Mouse (Mus musculus): Measurements from ENCODE around the gene Cbfa2t2. TPM values are rescaled to one million over a fixed set of nuclear protein-coding genes. Genes with fewer than 3 reads are reported as not detected.

Cbfa2t2 gene
- total and polyA plus RNA-seq, 2 experiments from 2014 or later: 18.2 to 45.1 TPM

DNA sequence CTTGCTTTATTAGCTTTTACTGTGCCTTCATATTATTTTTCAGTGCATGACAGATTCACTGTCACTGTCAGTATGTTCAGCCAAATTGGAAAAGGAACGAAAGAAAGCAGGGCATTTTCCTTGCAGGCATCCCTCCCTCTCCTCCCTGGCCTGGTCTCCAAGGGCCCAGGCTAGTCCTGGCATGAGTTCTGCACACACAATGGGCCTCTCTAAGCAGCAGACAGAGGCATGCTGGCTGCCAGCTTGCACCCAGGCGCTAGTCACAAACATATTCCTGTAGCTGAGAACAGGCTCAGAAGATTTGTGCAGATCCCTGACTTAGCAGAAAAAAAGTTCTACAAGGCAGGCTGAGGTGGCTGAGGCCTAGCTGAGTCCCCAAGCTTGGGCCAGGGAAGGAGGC, 37.0 kb upstream of the Cbfa2t2 start:
- 72% methylated on average over 2 of the region's 2 CpGs for WGBS
- H3K36me3 ChIP-seq (replicated peaks; ENCODE audit: control insufficient read depth, insufficient read depth, low read length): peaks cover 20% of the 10 kb centered on the region
- peaks cover 38% of the 10 kb centered on the region for H3K4me1 ChIP-seq (ENCODE audit: control insufficient read depth, insufficient read depth)
- H3K4me3 ChIP-seq (ENCODE audit: low read depth, low read length): no peak overlapping the region
- H3K9me3 ChIP-seq (replicated peaks; ENCODE audit: control insufficient read depth, low read length): no peaks in the 10 kb centered on the region
- no peak overlapping the region for H3K4me2 ChIP-seq (ENCODE audit: low read depth, low read length)
- H3K9ac ChIP-seq (replicated peaks; ENCODE audit: low read depth, low read length): no peak overlapping the region
- DNase-seq (ENCODE audit: low spot score) (no peak), ATAC-seq (ENCODE audit: insufficient read depth, low read depth) (no peak)
- H3K27me3 ChIP-seq (ENCODE audit: control insufficient read depth, insufficient read depth, low read length): no peaks in the 10 kb centered on the region
- no peak for TF ChIP-seq CTCF (IDR thresholded peaks at IDR 0.05; ENCODE audit: low read depth)
- no peak for TF ChIP-seq EP300 (IDR thresholded peaks at IDR 0.05; ENCODE audit: low read depth)
- peak overlapping the region; percentile 47 for H3K27ac ChIP-seq (ENCODE audit: low read depth)

DNA sequence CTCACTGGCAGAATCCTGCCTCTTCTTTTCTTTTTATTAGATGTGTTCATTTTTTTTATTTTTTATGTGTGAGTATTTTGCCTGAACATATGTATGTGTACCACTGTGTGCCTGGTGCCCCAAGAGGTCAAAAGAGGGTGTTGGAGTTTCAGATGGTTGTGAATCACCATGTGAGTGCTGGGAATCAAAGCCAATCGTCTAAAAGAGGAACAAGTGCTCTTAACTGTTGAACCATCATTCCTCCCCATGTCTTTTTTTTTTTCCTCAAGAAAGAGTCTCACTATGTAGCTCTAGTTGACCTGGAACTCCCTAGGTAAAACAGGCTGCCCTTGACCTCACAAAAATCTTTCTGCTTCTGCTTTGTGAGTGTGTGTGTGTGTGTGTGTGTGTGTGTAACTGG, 34.3 kb upstream of the Cbfa2t2 start:
- WGBS: 14% methylated on average over 1 of the region's 1 CpGs
- DNase-seq (ENCODE audit: low spot score) (no peak), ATAC-seq (ENCODE audit: insufficient read depth, low read depth) (no peak)
- Histone ChIP-seq H3K27me3 (ENCODE audit: control insufficient read depth, insufficient read depth, low read length) (no peaks in the 10 kb centered on the region), H3K9me3 (replicated peaks; ENCODE audit: control insufficient read depth, low read length) (no peaks in the 10 kb centered on the region), H3K27ac (ENCODE audit: low read depth) (peak overlapping the region; percentile 88; the same call in 1 of the 2 replicates), H3K36me3 (replicated peaks; ENCODE audit: control insufficient read depth, insufficient read depth, low read length) (peaks cover 20% of the 10 kb centered on the region), H3K4me2 (ENCODE audit: low read depth, low read length) (no peak overlapping the region), H3K4me1 (ENCODE audit: control insufficient read depth, insufficient read depth) (peaks cover 36% of the 10 kb centered on the region), H3K9ac (replicated peaks; ENCODE audit: low read depth, low read length) (no peak overlapping the region), H3K4me3 (ENCODE audit: low read depth, low read length) (no peak overlapping the region)
- TF ChIP-seq EP300 (IDR thresholded peaks at IDR 0.05; ENCODE audit: low read depth) (no peak), CTCF (IDR thresholded peaks at IDR 0.05; ENCODE audit: low read depth) (no peak)

DNA sequence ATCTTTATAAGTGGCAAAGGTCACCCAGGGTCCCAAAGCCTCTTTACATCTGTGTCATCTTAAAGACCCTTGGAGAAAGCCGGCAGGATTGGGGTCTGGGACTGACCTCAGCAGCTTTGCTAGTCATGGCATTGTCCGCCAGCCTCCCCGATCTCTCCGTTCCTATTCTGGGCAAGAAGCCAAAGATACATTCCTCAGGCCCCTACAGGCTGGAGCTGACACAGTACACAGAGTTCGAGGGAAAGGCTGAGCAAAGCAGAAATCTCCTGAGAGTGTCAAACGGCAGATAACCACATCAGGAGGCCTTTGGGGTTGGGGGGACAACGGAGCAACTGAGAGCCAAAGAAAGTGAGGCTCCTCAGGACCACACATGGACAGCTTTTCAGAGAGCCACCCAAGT, 33.5 kb upstream of the Cbfa2t2 start:
- TF ChIP-seq CTCF (IDR thresholded peaks at IDR 0.05; ENCODE audit: low read depth): no peak; the same call in 1 of the 2 replicates
- Histone ChIP-seq H3K27me3 (ENCODE audit: control insufficient read depth, insufficient read depth, low read length) (no peaks in the 10 kb centered on the region), H3K9ac (replicated peaks; ENCODE audit: low read depth, low read length) (peak overlapping the region; percentile 38; the same call in 1 of the 2 replicates), H3K4me1 (ENCODE audit: control insufficient read depth, insufficient read depth) (peaks cover 36% of the 10 kb centered on the region), H3K4me3 (ENCODE audit: low read depth, low read length) (no peak overlapping the region), H3K27ac (ENCODE audit: low read depth) (peak overlapping the region; percentile 88), H3K4me2 (ENCODE audit: low read depth, low read length) (peak overlapping the region; percentile 8; the same call in 1 of the 2 replicates), H3K9me3 (replicated peaks; ENCODE audit: control insufficient read depth, low read length) (no peaks in the 10 kb centered on the region), H3K36me3 (replicated peaks; ENCODE audit: control insufficient read depth, insufficient read depth, low read length) (peaks cover 20% of the 10 kb centered on the region)
- DNase-seq (ENCODE audit: low spot score) (peak; percentile 95), ATAC-seq (ENCODE audit: insufficient read depth, low read depth) (peak; percentile 83)
- 3% methylated on average over 7 of the region's 7 CpGs for WGBS

DNA sequence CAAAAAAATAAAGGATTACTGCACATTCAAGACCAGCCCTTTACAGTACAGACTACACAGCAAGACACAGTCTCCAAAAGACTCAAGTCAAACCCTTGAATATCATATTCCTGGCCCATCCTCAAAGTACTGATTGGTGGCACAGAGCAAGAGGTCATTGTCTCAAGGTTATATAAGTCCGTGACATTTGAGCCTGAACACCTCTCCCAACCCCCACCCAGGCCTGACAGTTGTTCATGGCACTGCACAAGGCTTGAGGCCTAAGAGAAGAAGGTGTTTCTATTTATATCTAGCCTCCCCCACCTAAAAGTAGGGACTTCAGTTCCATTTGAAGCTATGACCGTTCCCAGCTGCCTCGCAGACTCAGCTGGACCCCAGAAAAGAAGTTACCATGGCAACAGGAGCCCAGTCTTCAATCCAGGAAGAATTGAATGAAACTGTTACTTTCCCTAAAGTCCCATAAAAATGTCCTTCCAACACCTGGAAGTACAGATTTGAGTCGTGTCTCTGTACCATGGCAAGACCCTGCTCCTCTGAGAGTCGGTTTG, 30.8 kb upstream of the Cbfa2t2 start:
- no peak for DNase-seq (ENCODE audit: low spot score)
- ATAC-seq (ENCODE audit: insufficient read depth, low read depth): no peak
- 36% methylated on average over 5 of the region's 5 CpGs for WGBS
- TF ChIP-seq EP300 (IDR thresholded peaks at IDR 0.05; ENCODE audit: low read depth) (no peak), CTCF (IDR thresholded peaks at IDR 0.05; ENCODE audit: low read depth) (no peak)
- Histone ChIP-seq H3K27ac (ENCODE audit: low read depth) (peak overlapping the region; percentile 93), H3K4me2 (ENCODE audit: low read depth, low read length) (peak overlapping the region; percentile 74), H3K27me3 (ENCODE audit: control insufficient read depth, insufficient read depth, low read length) (no peaks in the 10 kb centered on the region), H3K9ac (replicated peaks; ENCODE audit: low read depth, low read length) (0 out of 2 replicates have a peak overlapping the region, but pooled peaks have one; percentile 82), H3K4me3 (ENCODE audit: low read depth, low read length) (peak overlapping the region; percentile 79), H3K36me3 (replicated peaks; ENCODE audit: control insufficient read depth, insufficient read depth, low read length) (peaks cover 8% of the 10 kb centered on the region; the same call in 1 of the 2 replicates), H3K4me1 (ENCODE audit: control insufficient read depth, insufficient read depth) (peaks cover 36% of the 10 kb centered on the region), H3K9me3 (replicated peaks; ENCODE audit: control insufficient read depth, low read length) (no peaks in the 10 kb centered on the region)

DNA sequence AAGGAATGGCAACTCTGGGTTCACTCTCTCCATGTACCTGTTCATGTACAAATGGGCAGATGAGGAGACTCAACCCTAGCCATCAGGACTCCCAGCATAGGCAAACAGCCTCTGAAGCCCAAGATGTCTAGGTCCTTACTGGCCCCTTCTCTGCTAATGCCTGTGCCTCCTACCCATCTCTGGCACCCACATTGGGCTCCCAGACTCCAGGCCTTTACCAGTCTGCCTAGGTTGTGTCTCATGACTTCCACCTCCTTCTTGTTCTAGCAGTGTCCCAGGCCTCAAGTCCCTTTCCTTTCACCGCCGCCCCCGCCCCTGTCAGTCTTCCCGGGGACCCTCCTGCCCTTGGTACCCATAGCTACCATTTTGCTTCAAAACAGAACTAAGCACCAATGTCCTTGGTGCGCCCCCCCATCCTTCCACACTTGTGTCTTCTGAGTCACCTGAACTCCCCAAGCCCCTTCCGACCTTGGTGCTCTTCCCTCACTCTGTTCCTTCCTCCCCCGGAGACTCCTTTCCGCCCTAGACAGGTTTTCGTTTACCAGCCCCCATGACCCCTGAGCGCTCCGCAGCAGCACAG, 29.1 kb upstream of the Cbfa2t2 start:
- no peak for DNase-seq (ENCODE audit: low spot score)

More for the DNA sequence above, 29.1 kb upstream of the Cbfa2t2 start:
- no peaks in the 10 kb centered on the region for H3K9me3 ChIP-seq (replicated peaks; ENCODE audit: control insufficient read depth, low read length)
- peak overlapping the region; percentile 79 for H3K4me3 ChIP-seq (ENCODE audit: low read depth, low read length)
- H3K4me1 ChIP-seq (ENCODE audit: control insufficient read depth, insufficient read depth): peaks cover 35% of the 10 kb centered on the region
- peak overlapping the region; percentile 82 for H3K9ac ChIP-seq (replicated peaks; ENCODE audit: low read depth, low read length)
- ATAC-seq (ENCODE audit: insufficient read depth, low read depth): no peak
- TF ChIP-seq EP300 (IDR thresholded peaks at IDR 0.05; ENCODE audit: low read depth) (no peak), CTCF (IDR thresholded peaks at IDR 0.05; ENCODE audit: low read depth) (no peak)
- no peaks in the 10 kb centered on the region for H3K27me3 ChIP-seq (ENCODE audit: control insufficient read depth, insufficient read depth, low read length)
- no peaks in the 10 kb centered on the region for H3K36me3 ChIP-seq (replicated peaks; ENCODE audit: control insufficient read depth, insufficient read depth, low read length)
- H3K27ac ChIP-seq (ENCODE audit: low read depth): peak overlapping the region; percentile 93
- H3K4me2 ChIP-seq (ENCODE audit: low read depth, low read length): peak overlapping the region; percentile 74
- WGBS: 16% methylated on average over 11 of the region's 11 CpGs
